Mouse (Mus musculus): ENCODE results near the gene Psen1.

GRCm38 (mm10) chr12:83734047-83734446, 46.1 kb downstream of the Psen1 start:
- TF ChIP-seq POLR2A (IDR thresholded peaks at IDR 0.05; ENCODE audit: low read depth, low read length) (no peak), CTCF (conservative IDR thresholded peaks at IDR 0.05; ENCODE audit: insufficient read depth, insufficient read length, low read depth, low read length) (no peak)

All from kidney, adult 2 months (tissue).